Mouse (Mus musculus) kidney, embryonic 16.5 days (tissue): ENCODE measurements around the gene Cdk13. TPM values are rescaled to one million over a fixed set of nuclear protein-coding genes. Genes with fewer than 3 reads are reported as not detected.

Experiments
- ATAC-seq: fragments of 200-750 bp; cut with Nextera tagmentation; 2 replicates; pipeline ENCODE4 v1.8.0; 2017; ENCODE audit warnings: moderate TSS enrichment; ENCODE audit not compliant: low FRiP score, low TSS enrichment
- H3K27ac ChIP-seq: fragments of 300-500 bp; sonication (generic); 2 replicates; pipeline ENCODE4 v1.5.1; 2014; ENCODE audit warnings: low read length
- H3K27me3 ChIP-seq: fragments of 300-500 bp; sonication (generic); 2 replicates; pipeline ENCODE4 v1.6.1; 2014; ENCODE audit warnings: low read length, control low read depth, mixed read lengths; ENCODE audit not compliant: insufficient read depth
- H3K36me3 ChIP-seq: fragments of 300-500 bp; sonication (generic); 2 replicates; pipeline ENCODE4 v1.6.1; 2014; ENCODE audit warnings: low read length, control low read depth, mixed read lengths; ENCODE audit not compliant: insufficient read depth
- H3K4me1 ChIP-seq: fragments of 300-500 bp; sonication (generic); 2 replicates; pipeline ENCODE4 v1.6.1; 2014; ENCODE audit warnings: low read length, control low read depth, mixed read lengths; ENCODE audit not compliant: insufficient read depth
- H3K4me2 ChIP-seq: fragments of 300-500 bp; sonication (generic); replicated peaks from 2 replicates; pipeline ENCODE4 v1.6.1; 2014; ENCODE audit warnings: low read depth, low read length
- H3K4me3 ChIP-seq: fragments of 300-500 bp; sonication (generic); 2 replicates; pipeline ENCODE4 v1.5.1; 2014; ENCODE audit warnings: mild to moderate bottlenecking, low read length
- H3K9ac ChIP-seq: fragments of 300-500 bp; sonication (generic); replicated peaks from 2 replicates; pipeline ENCODE4 v1.6.1; 2014; ENCODE audit warnings: low read length
- H3K9me3 ChIP-seq: fragments of 300-500 bp; sonication (generic); 2 replicates; pipeline ENCODE4 v1.6.1; 2016; ENCODE audit warnings: low read length, control low read depth
- WGBS: fragments of 180-500 bp; shearing (Covaris S2); extraction: QIAGEN DNeasy Blood & Tissue Kit; methylation state at CpG from one replicate; pipeline ENCODE4 v1.1.7; 2014; 5-methylcytosine and 5-hydroxymethylcytosine counted together
- polyA plus RNA-seq: library from polyadenylated mRNA; unstranded; fragments of >200 nt; fragmentation: Nextera tagmentation; extraction: Ambion mirVana; gene quantifications from 2 replicates; pipeline ENCODE4 v1.2.1, GENCODE M21; 2015

Gene Cdk13
- polyA plus RNA-seq, 1 experiment from 2014 or later, result 14.0 TPM

DNA sequence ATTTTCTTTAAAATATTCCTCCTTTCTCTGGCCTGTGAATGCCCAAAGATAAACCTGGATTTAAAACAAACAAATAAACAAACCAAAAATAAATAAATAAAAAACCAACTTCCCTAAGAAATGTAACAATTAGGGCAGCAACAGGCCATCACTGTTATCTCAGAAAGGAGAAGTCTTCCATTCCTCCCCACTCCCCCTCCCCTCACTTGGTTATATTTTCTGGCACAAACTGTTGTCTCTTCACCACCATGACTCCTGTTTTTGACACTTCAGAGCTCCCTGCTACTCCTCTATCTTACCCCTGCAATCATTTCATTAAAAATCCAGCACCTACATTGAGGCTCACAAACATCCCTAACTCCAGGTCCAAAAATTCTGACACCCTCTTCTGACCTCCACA is 31.8 kb downstream of the Cdk13 start:
- H3K27ac ChIP-seq, result no peak overlapping the region
- no peak overlapping the region for H3K9ac ChIP-seq
- ATAC-seq, result no peak
- no peaks in the 10 kb centered on the region for H3K4me1 ChIP-seq
- H3K4me3 ChIP-seq, result no peak overlapping the region
- H3K4me2 ChIP-seq, result no peak overlapping the region
- H3K36me3 ChIP-seq, result peaks cover 10% of the 10 kb centered on the region
- 0 out of 2 replicates have a peak, but pooled peaks cover under 1% of the 10 kb centered on the region for H3K9me3 ChIP-seq
- no peaks in the 10 kb centered on the region for H3K27me3 ChIP-seq

DNA sequence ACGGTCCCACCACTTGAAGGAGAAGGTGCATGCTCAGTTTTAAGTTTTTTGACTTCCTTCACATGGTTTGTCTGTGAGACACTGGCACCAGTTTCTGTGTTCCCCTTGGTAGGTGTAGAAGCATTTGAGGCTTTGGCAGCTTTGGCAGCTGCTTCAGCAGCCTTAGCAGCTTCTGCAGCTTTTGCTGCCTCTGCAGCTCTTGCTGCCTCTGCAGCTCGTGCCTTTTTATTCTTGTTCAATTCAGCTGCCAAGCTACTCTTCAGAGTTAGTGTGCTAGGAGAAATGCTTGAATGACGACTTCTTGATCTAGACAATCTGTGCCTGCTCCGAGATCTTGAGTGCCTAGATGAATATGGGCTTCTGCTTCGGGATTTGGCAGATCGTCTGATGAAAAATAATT is 32.3 kb downstream of the Cdk13 start:
- no peaks in the 10 kb centered on the region for H3K9me3 ChIP-seq
- no peak for ATAC-seq
- no peak overlapping the region for H3K27ac ChIP-seq
- H3K36me3 ChIP-seq, result peaks cover 10% of the 10 kb centered on the region
- no peak overlapping the region for H3K4me2 ChIP-seq
- no peak overlapping the region for H3K9ac ChIP-seq
- no peak overlapping the region for H3K4me3 ChIP-seq
- WGBS, result 83% methylated on average over 6 of the region's 6 CpGs
- H3K4me1 ChIP-seq, result no peaks in the 10 kb centered on the region
- no peaks in the 10 kb centered on the region for H3K27me3 ChIP-seq

DNA sequence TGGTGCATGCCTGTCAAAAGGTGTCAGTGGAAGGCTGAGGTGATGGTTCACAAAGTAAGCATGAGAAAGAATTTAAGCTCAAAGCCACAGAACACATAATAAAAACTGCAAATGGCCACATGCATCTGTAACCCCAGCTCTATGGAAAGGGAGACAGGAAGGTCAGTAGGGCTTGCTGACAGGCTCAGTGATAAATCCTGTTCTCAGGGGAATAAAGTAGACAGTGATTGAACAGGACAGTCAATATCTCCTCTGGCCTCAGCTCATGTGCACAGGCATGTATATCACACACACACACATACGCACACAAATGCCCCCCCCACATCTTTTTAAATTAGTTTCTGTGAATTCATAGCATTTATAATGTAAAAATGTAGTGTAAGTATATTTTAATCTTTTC is 42.5 kb downstream of the Cdk13 start:
- no peaks in the 10 kb centered on the region for H3K4me1 ChIP-seq
- ATAC-seq, result no peak
- no peak overlapping the region for H3K4me2 ChIP-seq
- H3K27me3 ChIP-seq, result no peaks in the 10 kb centered on the region
- H3K36me3 ChIP-seq, result 0 out of 2 replicates have a peak, but pooled peaks cover 5% of the 10 kb centered on the region
- 83% methylated on average over 1 of the region's 1 CpGs for WGBS
- no peak overlapping the region for H3K27ac ChIP-seq
- no peak overlapping the region for H3K9ac ChIP-seq
- H3K9me3 ChIP-seq, result no peaks in the 10 kb centered on the region
- no peak overlapping the region for H3K4me3 ChIP-seq

DNA sequence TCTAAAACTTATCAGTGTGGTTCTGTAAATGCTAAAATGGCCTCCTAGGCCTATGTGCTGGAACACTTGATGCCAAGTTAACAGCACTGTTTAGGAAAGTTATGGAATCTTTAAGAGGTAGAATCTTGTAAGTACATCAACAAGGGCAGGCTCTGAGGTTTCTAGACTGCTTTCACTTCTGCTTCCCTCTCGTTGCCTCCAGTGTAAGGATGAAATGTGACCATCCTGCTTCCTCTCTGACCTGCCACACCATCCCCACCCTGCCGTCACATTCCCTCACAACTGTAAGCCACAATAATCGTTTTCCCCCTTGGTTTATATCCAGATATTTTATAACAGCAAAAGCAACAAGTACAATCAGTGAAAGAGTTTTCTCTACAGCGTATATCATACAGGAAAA is 49.9 kb downstream of the Cdk13 start:
- ATAC-seq, result no peak
- H3K4me2 ChIP-seq, result no peak overlapping the region
- 78% methylated on average over 4 of the region's 4 CpGs for WGBS
- no peaks in the 10 kb centered on the region for H3K27me3 ChIP-seq
- H3K9ac ChIP-seq, result no peak overlapping the region
- H3K36me3 ChIP-seq, result peaks cover 10% of the 10 kb centered on the region; the same call in 1 of the 2 replicates
- no peaks in the 10 kb centered on the region for H3K9me3 ChIP-seq
- no peak overlapping the region for H3K4me3 ChIP-seq
- H3K27ac ChIP-seq, result no peak overlapping the region
- no peaks in the 10 kb centered on the region for H3K4me1 ChIP-seq

DNA sequence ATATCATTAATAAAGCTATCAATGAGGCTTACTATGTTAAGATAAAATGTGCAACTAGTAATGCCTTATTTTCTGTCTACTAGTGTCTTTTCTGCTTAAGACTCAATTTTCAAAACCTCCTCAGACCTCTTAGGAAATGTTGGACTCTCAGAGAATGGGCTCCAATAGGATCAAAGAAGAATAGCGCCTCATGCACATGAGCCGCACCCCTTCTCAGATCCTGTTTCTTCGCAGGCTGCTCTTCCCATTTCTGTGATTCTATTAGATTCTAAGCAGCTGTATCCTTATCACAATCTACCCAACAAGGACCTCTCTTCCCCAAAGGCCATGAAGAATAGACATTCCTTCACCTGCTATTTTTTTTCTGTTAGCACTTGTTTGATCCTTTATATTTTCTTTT is 76.1 kb downstream of the Cdk13 start:
- 91% methylated on average over 3 of the region's 3 CpGs for WGBS
- Histone ChIP-seq H3K9ac (no peak overlapping the region), H3K9me3 (no peaks in the 10 kb centered on the region), H3K27me3 (no peaks in the 10 kb centered on the region), H3K4me3 (no peak overlapping the region), H3K36me3 (peaks cover 9% of the 10 kb centered on the region; the same call in 1 of the 2 replicates), H3K4me2 (no peak overlapping the region), H3K4me1 (no peaks in the 10 kb centered on the region), H3K27ac (no peak overlapping the region)
- no peak for ATAC-seq

DNA sequence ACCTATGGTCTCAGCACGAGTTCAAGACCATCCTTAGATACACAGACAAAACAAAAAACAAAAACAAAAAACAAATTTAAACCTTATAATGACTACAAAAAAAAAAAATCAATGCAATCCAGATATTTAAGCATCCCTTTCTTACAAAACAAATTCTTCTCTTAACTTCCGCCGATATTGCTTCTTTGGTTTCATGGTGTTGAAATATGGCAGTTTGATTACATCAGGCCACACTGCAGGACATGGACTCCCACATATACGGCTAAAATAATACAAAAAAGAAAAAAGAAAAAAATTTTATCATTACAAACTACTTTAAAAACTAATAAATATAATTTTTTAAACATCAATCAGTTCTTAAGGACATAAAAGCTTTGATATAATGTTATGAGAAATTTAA is 77.0 kb downstream of the Cdk13 start:
- Histone ChIP-seq H3K9me3 (no peaks in the 10 kb centered on the region), H3K27ac (no peak overlapping the region), H3K4me2 (no peak overlapping the region), H3K27me3 (no peaks in the 10 kb centered on the region), H3K4me3 (no peak overlapping the region), H3K9ac (no peak overlapping the region), H3K4me1 (no peaks in the 10 kb centered on the region), H3K36me3 (peaks cover 9% of the 10 kb centered on the region; the same call in 1 of the 2 replicates)
- 90% methylated on average over 4 of the region's 4 CpGs for WGBS
- no peak for ATAC-seq

DNA sequence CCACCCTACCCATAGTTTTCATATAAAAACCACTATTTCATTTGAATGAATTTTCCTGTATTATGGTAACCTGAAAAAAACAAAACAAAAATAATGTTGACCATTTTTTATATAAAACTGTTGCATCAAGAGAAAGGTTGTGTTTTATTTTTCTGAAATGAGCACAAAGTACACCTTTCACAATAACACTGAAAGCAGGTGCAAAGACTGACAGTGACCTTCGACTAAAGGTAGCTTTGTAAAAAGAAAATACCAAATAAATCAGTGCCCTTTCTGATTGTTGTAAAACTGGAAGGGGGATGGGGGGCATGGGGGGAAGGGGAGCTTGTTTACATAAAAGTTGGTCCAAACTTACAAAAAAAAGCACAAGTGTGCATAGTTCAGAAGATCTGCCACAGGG is 87.5 kb downstream of the Cdk13 start:
- Histone ChIP-seq H3K9me3 (no peaks in the 10 kb centered on the region), H3K27me3 (no peaks in the 10 kb centered on the region), H3K36me3 (peaks cover 19% of the 10 kb centered on the region), H3K27ac (no peak overlapping the region), H3K4me1 (no peaks in the 10 kb centered on the region), H3K4me3 (no peak overlapping the region), H3K4me2 (no peak overlapping the region), H3K9ac (no peak overlapping the region)
- no peak for ATAC-seq
- WGBS, result 88% methylated on average over 1 of the region's 1 CpGs

DNA sequence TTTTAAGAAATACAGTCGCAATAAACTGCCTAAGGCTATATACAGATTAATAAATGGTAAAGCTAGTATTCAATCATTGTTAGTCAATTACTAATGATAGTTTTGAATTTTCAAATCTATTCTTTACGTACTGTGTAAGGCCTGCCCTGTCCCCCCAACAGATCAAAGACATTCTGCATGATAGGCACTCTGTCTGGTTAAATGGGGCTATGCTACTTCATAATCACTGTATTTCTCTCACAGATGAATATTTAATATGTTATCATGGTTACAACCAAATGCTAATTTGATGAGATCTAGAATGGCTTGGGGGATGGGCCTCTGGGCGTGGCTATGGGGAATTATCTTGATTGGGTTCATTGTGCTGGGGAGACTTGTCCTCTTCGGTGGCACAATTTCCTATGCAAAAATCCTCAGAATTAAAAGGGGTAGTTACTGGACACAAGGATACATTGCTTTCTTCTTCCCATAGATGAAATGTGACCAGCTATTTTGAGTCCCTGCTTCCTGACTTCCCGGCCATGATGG is 96.0 kb downstream of the Cdk13 start:
- Histone ChIP-seq H3K9me3 (no peaks in the 10 kb centered on the region), H3K9ac (no peak overlapping the region), H3K27me3 (no peaks in the 10 kb centered on the region), H3K4me2 (no peak overlapping the region), H3K4me1 (no peaks in the 10 kb centered on the region), H3K36me3 (no peaks in the 10 kb centered on the region), H3K27ac (no peak overlapping the region), H3K4me3 (no peak overlapping the region)
- no peak for ATAC-seq
- 89% methylated on average over 5 of the region's 5 CpGs for WGBS

DNA sequence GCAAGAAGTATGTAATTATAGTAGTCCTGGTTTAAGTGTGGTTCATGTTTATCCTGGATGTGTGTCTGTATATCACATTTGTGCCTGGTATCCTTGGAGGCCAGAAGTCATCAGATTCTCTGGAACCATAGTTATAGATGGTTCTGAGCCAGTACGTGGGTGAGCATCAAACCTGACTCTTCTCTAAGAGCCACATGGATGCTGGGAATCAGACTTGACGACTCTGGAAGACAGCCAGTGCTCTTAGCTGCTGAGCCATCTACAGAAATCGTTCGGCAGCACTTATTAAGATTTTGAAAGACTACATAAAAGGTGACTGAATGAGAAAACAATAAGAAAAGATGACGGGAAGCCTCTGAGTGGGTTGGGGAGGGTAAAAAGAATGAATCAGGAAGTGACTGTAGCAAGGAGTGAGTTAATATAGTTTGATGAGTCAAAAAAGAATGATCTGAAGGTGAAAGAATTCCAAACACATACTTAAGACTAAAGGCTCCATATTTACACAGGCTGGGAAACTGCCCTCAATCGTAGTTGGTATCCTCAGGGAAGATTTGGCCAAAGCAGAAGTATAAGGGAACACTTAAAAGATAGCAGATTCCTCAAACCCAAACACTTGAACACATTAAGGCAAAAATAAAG is 99.6 kb downstream of the Cdk13 start:
- no peak for ATAC-seq
- Histone ChIP-seq H3K9ac (no peak overlapping the region), H3K27me3 (no peaks in the 10 kb centered on the region), H3K4me3 (no peak overlapping the region), H3K4me2 (no peak overlapping the region), H3K9me3 (no peaks in the 10 kb centered on the region), H3K27ac (no peak overlapping the region), H3K4me1 (no peaks in the 10 kb centered on the region), H3K36me3 (no peaks in the 10 kb centered on the region)
- WGBS, result 86% methylated on average over 6 of the region's 6 CpGs

DNA sequence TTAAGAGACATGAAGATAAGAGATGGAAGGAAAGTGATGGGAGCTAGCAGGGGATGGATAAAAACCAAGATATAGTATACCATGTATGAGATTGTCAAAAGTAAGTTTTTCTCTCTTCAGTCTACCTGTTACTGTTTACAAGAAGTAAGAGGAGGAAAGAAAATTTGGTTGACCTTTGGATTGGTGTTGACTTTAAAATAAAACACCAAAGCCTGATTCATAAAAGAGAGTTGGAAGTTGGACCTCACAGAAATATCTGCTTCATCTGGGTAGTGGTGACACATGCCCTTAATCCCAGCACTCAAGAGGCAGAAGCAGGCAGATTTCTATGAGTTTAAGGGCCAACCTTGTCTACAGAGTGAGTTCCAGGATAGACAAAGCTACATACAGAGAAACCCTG is 102.6 kb downstream of the Cdk13 start:
- no peak overlapping the region for H3K27ac ChIP-seq
- H3K4me2 ChIP-seq, result no peak overlapping the region
- no peaks in the 10 kb centered on the region for H3K4me1 ChIP-seq
- no peaks in the 10 kb centered on the region for H3K9me3 ChIP-seq
- no peak for ATAC-seq
- H3K27me3 ChIP-seq, result no peaks in the 10 kb centered on the region
- no peak overlapping the region for H3K9ac ChIP-seq
- no peaks in the 10 kb centered on the region for H3K36me3 ChIP-seq
- H3K4me3 ChIP-seq, result no peak overlapping the region
